Mouse (Mus musculus): ENCODE data around the gene Pa2g4. TPM values are rescaled to one million over a fixed set of nuclear protein-coding genes. Genes with fewer than 3 reads are reported as not detected.
A peak's percentile ranks its signal among the peaks of the same experiment; 100 is the strongest.

Pa2g4 gene
- polyA plus RNA-seq, 1 experiment = 127 TPM

GRCm38 (mm10) chr10:128578330-128578729, 12.5 kb upstream of the Pa2g4 start:
- H3ac ChIP-seq (ENCODE audit: control insufficient read depth, insufficient read length) = no peak overlapping the region
- no peaks in the 10 kb centered on the region for H3K79me2 ChIP-seq (ENCODE audit: control insufficient read depth, insufficient read depth)
- no peak overlapping the region for H3K4me3 ChIP-seq
- peaks cover 22% of the 10 kb centered on the region for H3K36me3 ChIP-seq (ENCODE audit: control insufficient read depth, insufficient read depth)
- TF ChIP-seq MYOG (IDR thresholded peaks at IDR 0.05; ENCODE audit: control insufficient read depth in 1 of 3, insufficient read depth in 1 of 3, insufficient read length in 2 of 3, low read depth in 2 of 3) (no peak), E2F4 (IDR thresholded peaks at IDR 0.05; ENCODE audit: insufficient read depth) (no peak), REST (IDR thresholded peaks at IDR 0.05; ENCODE audit: insufficient read depth, insufficient read length) (no peak), TCF3 (IDR thresholded peaks at IDR 0.05; ENCODE audit: insufficient read length, low read depth) (no peak), POLR2AphosphoS2 (IDR thresholded peaks at IDR 0.05; ENCODE audit: insufficient read length, low read depth) (no peak), SRF (IDR thresholded peaks at IDR 0.05; ENCODE audit: control insufficient read depth, insufficient read length, low read depth) (no peak), TCF12 (IDR thresholded peaks at IDR 0.05; ENCODE audit: insufficient read depth, poor library complexity, severe bottlenecking) (no peak), MYOD1 (IDR thresholded peaks at IDR 0.05; ENCODE audit: control insufficient read depth in 1 of 3, insufficient read length in 2 of 3, low read depth in 2 of 3) (no peak), CEBPB (IDR thresholded peaks at IDR 0.05; ENCODE audit: insufficient read depth, poor library complexity, severe bottlenecking) (no peak), USF1 (IDR thresholded peaks at IDR 0.05; ENCODE audit: low read depth) (no peak), POLR2A (IDR thresholded peaks at IDR 0.05; ENCODE audit: insufficient read length, low read depth) (no peak), MAX (IDR thresholded peaks at IDR 0.05; ENCODE audit: low read depth) (no peak)
- no peaks in the 10 kb centered on the region for H3K27me3 ChIP-seq (ENCODE audit: control insufficient read depth, insufficient read depth, insufficient read length)
- H3K4me2 ChIP-seq (ENCODE audit: low read depth) = no peak overlapping the region

DNA sequence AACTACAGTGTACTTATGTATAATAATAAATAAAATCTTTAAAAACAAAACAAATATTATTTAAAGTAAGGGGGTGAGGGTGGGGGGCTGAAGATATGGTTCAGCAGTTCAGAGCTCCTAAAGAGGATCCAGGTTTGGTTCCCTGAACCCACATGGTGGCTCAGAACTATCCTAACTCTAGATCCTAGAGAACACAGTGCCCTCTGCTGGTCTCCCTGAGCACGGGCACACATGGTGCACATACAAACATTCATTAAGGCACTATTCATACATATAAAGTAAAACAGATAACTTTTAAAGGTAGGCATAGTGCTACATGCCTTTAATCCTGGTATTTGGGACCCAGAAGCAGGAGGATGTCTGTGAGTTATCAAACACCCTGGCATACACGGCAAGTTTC, 9.3 kb upstream of the Pa2g4 start:
- no peaks in the 10 kb centered on the region for H3K79me2 ChIP-seq (ENCODE audit: control insufficient read depth, insufficient read depth)
- no peak overlapping the region for H3K4me2 ChIP-seq (ENCODE audit: low read depth)
- no peak overlapping the region for H3ac ChIP-seq (ENCODE audit: control insufficient read depth, insufficient read length)
- TF ChIP-seq MYOD1 (IDR thresholded peaks at IDR 0.05; ENCODE audit: control insufficient read depth in 1 of 3, insufficient read length in 2 of 3, low read depth in 2 of 3) (no peak), REST (IDR thresholded peaks at IDR 0.05; ENCODE audit: insufficient read depth, insufficient read length) (no peak), POLR2AphosphoS2 (IDR thresholded peaks at IDR 0.05; ENCODE audit: insufficient read length, low read depth) (no peak), CEBPB (IDR thresholded peaks at IDR 0.05; ENCODE audit: insufficient read depth, poor library complexity, severe bottlenecking) (no peak), E2F4 (IDR thresholded peaks at IDR 0.05; ENCODE audit: insufficient read depth) (no peak), MAX (IDR thresholded peaks at IDR 0.05; ENCODE audit: low read depth) (no peak)
- H3K4me3 ChIP-seq = no peak overlapping the region
- peaks cover 33% of the 10 kb centered on the region for H3K36me3 ChIP-seq (ENCODE audit: control insufficient read depth, insufficient read depth)
- H3K27me3 ChIP-seq (ENCODE audit: control insufficient read depth, insufficient read depth, insufficient read length) = no peaks in the 10 kb centered on the region

DNA sequence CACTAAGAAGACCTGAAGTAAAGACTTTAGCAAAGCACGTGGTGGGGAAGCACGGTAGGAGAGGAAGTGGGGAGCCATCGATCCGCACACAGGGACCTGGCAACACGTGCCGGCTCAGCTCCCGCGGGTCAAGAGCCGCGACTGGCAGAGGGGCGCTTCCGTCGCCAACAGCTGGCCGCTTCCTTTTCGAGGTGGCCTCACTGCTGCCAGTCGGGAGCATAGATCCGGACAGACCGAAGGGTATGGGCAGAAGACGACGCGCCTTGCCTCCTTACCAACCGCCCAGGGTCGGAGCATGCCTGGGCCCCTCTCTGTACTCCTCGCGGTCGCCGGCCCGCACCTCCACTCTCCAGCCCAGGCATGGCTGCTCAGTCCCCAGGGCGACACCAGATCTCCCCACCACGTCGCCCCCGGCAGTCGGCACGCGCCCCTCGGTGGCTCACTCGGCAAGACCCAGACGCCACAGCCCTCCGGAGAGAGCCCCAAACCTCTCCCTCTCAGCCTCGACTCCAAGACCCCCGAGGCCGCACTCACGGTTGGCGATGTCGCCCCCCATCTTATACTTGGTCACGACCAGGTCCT, 490 bp downstream of the Pa2g4 start:
- H3K79me2 ChIP-seq (ENCODE audit: control insufficient read depth, insufficient read depth) = peaks cover 32% of the 10 kb centered on the region
- H3K36me3 ChIP-seq (ENCODE audit: control insufficient read depth, insufficient read depth) = peaks cover 30% of the 10 kb centered on the region
- TF ChIP-seq E2F4 (IDR thresholded peaks at IDR 0.05; ENCODE audit: insufficient read depth) (no peak), MYOG (IDR thresholded peaks at IDR 0.05; ENCODE audit: control insufficient read depth in 1 of 3, insufficient read depth in 1 of 3, insufficient read length in 2 of 3, low read depth in 2 of 3) (peak in 1 of 3 experiments; percentile 75), MYOD1 (IDR thresholded peaks at IDR 0.05; ENCODE audit: control insufficient read depth in 1 of 3, insufficient read length in 2 of 3, low read depth in 2 of 3) (peak in 1 of 3 experiments; percentile 53), POLR2A (IDR thresholded peaks at IDR 0.05; ENCODE audit: insufficient read length, low read depth) (no peak), POLR2AphosphoS2 (IDR thresholded peaks at IDR 0.05; ENCODE audit: insufficient read length, low read depth) (no peak), SRF (IDR thresholded peaks at IDR 0.05; ENCODE audit: control insufficient read depth, insufficient read length, low read depth) (no peak)
- H3K4me3 ChIP-seq = peak overlapping the region; percentile 98
- H3K27me3 ChIP-seq (ENCODE audit: control insufficient read depth, insufficient read depth, insufficient read length) = no peaks in the 10 kb centered on the region
- H3ac ChIP-seq (ENCODE audit: control insufficient read depth, insufficient read length) = peak overlapping the region; percentile 70
- H3K4me2 ChIP-seq (ENCODE audit: low read depth) = peak overlapping the region; percentile 93

- Histone ChIP-seq H3K4me2 (ENCODE audit: low read depth) (peak overlapping the region; percentile 93), H3K4me3 (peak overlapping the region; percentile 98), H3K79me2 (ENCODE audit: control insufficient read depth, insufficient read depth) (peaks cover 32% of the 10 kb centered on the region), H3K27me3 (ENCODE audit: control insufficient read depth, insufficient read depth, insufficient read length) (no peaks in the 10 kb centered on the region), H3K36me3 (ENCODE audit: control insufficient read depth, insufficient read depth) (peaks cover 45% of the 10 kb centered on the region), H3ac (ENCODE audit: control insufficient read depth, insufficient read length) (no peak overlapping the region)
- TF ChIP-seq TCF3 (IDR thresholded peaks at IDR 0.05; ENCODE audit: insufficient read length, low read depth) (no peak), SRF (IDR thresholded peaks at IDR 0.05; ENCODE audit: control insufficient read depth, insufficient read length, low read depth) (no peak), POLR2AphosphoS2 (IDR thresholded peaks at IDR 0.05; ENCODE audit: insufficient read length, low read depth) (no peak), E2F4 (IDR thresholded peaks at IDR 0.05; ENCODE audit: insufficient read depth) (no peak), POLR2A (IDR thresholded peaks at IDR 0.05; ENCODE audit: insufficient read length, low read depth) (no peak), USF1 (IDR thresholded peaks at IDR 0.05; ENCODE audit: low read depth) (no peak), MYOG (IDR thresholded peaks at IDR 0.05; ENCODE audit: control insufficient read depth in 1 of 3, insufficient read depth in 1 of 3, insufficient read length in 2 of 3, low read depth in 2 of 3) (no peak), MYOD1 (IDR thresholded peaks at IDR 0.05; ENCODE audit: control insufficient read depth in 1 of 3, insufficient read length in 2 of 3, low read depth in 2 of 3) (no peak), REST (IDR thresholded peaks at IDR 0.05; ENCODE audit: insufficient read depth, insufficient read length) (no peak), MAX (IDR thresholded peaks at IDR 0.05; ENCODE audit: low read depth) (no peak), TCF12 (IDR thresholded peaks at IDR 0.05; ENCODE audit: insufficient read depth, poor library complexity, severe bottlenecking) (no peak), CEBPB (IDR thresholded peaks at IDR 0.05; ENCODE audit: insufficient read depth, poor library complexity, severe bottlenecking) (no peak)
Measured at GRCm38 (mm10) chr10:128563544-128563943, 2.2 kb downstream of the Pa2g4 start.

DNA sequence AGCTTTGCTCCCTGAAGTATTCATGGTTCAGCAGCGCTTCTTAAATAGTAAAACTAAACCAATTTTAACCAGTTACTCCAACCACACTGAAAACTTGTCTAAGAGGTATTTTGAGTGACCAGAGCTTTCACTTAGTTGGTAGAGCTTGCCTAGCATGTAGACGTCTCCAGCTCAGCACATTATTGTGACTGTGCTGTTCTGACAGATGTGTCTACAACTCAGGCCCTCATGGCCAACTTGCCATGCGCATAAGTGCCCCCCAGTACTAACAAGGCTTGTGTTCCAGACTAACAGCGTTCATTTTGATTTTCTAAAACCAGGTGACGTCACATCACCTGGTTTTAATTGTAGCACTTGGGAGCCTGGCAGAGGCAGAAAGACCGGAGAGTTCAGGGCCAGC, 8.8 kb downstream of the Pa2g4 start:
- peaks cover 43% of the 10 kb centered on the region for H3K36me3 ChIP-seq (ENCODE audit: control insufficient read depth, insufficient read depth)
- peak; percentile 54 for TF ChIP-seq POLR2AphosphoS2 (IDR thresholded peaks at IDR 0.05; ENCODE audit: insufficient read length, low read depth)
- no peak for TF ChIP-seq SRF (IDR thresholded peaks at IDR 0.05; ENCODE audit: control insufficient read depth, insufficient read length, low read depth)
- TF ChIP-seq TCF12 (IDR thresholded peaks at IDR 0.05; ENCODE audit: insufficient read depth, poor library complexity, severe bottlenecking) = no peak
- TF ChIP-seq MYOG (IDR thresholded peaks at IDR 0.05; ENCODE audit: control insufficient read depth in 1 of 3, insufficient read depth in 1 of 3, insufficient read length in 2 of 3, low read depth in 2 of 3) = no peak
- TF ChIP-seq TCF3 (IDR thresholded peaks at IDR 0.05; ENCODE audit: insufficient read length, low read depth) = no peak
- no peak overlapping the region for H3ac ChIP-seq (ENCODE audit: control insufficient read depth, insufficient read length)
- H3K4me2 ChIP-seq (ENCODE audit: low read depth) = no peak overlapping the region
- no peaks in the 10 kb centered on the region for H3K79me2 ChIP-seq (ENCODE audit: control insufficient read depth, insufficient read depth)
- no peaks in the 10 kb centered on the region for H3K27me3 ChIP-seq (ENCODE audit: control insufficient read depth, insufficient read depth, insufficient read length)
- H3K4me3 ChIP-seq = no peak overlapping the region

All from myocyte (in vitro differentiated cells).